Comparison of ENCODE assay signal across 8 mouse cellular contexts in genomic region chr13:68605689-68606126, GRCm38 (mm10). TPM values are rescaled to one million over a fixed set of nuclear protein-coding genes. Genes with fewer than 3 reads are reported as not detected.
A peak's percentile ranks its signal among the peaks of the same experiment; 100 is the strongest.
DNase-seq lines count a peak whose midpoint lies in the region; ATAC-seq and TF ChIP-seq lines count a peak whose summit lies in the region.

No protein-coding gene starts in this region.

- no peak overlapping the region for H3K27ac ChIP-seq in ES-E14 (ENCODE audit: insufficient read depth, low read depth, low read length, poor library complexity, severe bottlenecking)
- H3K27ac ChIP-seq in forebrain, embryonic 13.5 days, result no peak overlapping the region
- H3K27ac ChIP-seq in hindbrain, embryonic 14.5 days, result no peak overlapping the region
- no peak overlapping the region for H3K27ac ChIP-seq in liver, adult 2 months (replicated peaks; ENCODE audit: insufficient read depth, low read depth, low read length)
- H3K27ac ChIP-seq in midbrain, postnatal 0 days (ENCODE audit: low read depth, low read length), result no peak overlapping the region

- peak; percentile 77 for ATAC-seq in forebrain, embryonic 13.5 days
- peak; percentile 83 for ATAC-seq in hindbrain, embryonic 14.5 days (ENCODE audit: low FRiP score)
- peak; percentile 76 for ATAC-seq in midbrain, postnatal 0 days (ENCODE audit: low FRiP score)

- H3K36me3 ChIP-seq in ES-E14 (ENCODE audit: control insufficient read depth, insufficient read depth, low read length, poor library complexity, severe bottlenecking), result no peaks in the 10 kb centered on the region
- H3K36me3 ChIP-seq in forebrain, embryonic 13.5 days (ENCODE audit: poor library complexity, severe bottlenecking), result no peaks in the 10 kb centered on the region
- no peaks in the 10 kb centered on the region for H3K36me3 ChIP-seq in hindbrain, embryonic 14.5 days (replicated peaks; ENCODE audit: control insufficient read depth, insufficient read depth)
- H3K36me3 ChIP-seq in liver, adult 2 months (ENCODE audit: control insufficient read depth, insufficient read depth, low read length), result no peaks in the 10 kb centered on the region
- no peaks in the 10 kb centered on the region for H3K36me3 ChIP-seq in midbrain, postnatal 0 days (ENCODE audit: insufficient read depth, low read length)

- H3K27me3 ChIP-seq in forebrain, embryonic 13.5 days, result no peaks in the 10 kb centered on the region
- no peaks in the 10 kb centered on the region for H3K27me3 ChIP-seq in hindbrain, embryonic 14.5 days (ENCODE audit: control insufficient read depth, insufficient read depth, low read length)
- no peaks in the 10 kb centered on the region for H3K27me3 ChIP-seq in liver, adult 2 months (ENCODE audit: control insufficient read depth, insufficient read depth, low read length)
- no peaks in the 10 kb centered on the region for H3K27me3 ChIP-seq in midbrain, postnatal 0 days (ENCODE audit: insufficient read depth, low read length)

- peaks cover 0 to 4% of the 10 kb centered on the region in 2 experiments; a peak in 1 of 4 replicates for H3K4me1 ChIP-seq in ES-E14 (ENCODE audit: control insufficient read depth in 2 of 2, insufficient read depth in 2 of 2, low read length in 2 of 2, poor library complexity in 1 of 2)
- H3K4me1 ChIP-seq in forebrain, embryonic 13.5 days, result 0 out of 2 replicates have a peak, but pooled peaks cover 5% of the 10 kb centered on the region
- H3K4me1 ChIP-seq in hindbrain, embryonic 14.5 days (replicated peaks; ENCODE audit: control insufficient read depth, insufficient read depth, low read length), result no peaks in the 10 kb centered on the region
- no peaks in the 10 kb centered on the region; the same call in 1 of the 2 replicates for H3K4me1 ChIP-seq in liver, adult 2 months (ENCODE audit: control insufficient read depth, insufficient read depth, low read length)
- peaks cover 8% of the 10 kb centered on the region; the same call in 1 of the 2 replicates for H3K4me1 ChIP-seq in midbrain, postnatal 0 days (ENCODE audit: insufficient read depth, low read length)

- H3K4me3 ChIP-seq in ES-E14 (ENCODE audit: insufficient read depth in 1 of 2, low read depth in 1 of 2, low read length in 2 of 2, poor library complexity in 1 of 2, severe bottlenecking in 1 of 2), result peak overlapping the region; percentile 1 to 43; a peak in 2 of 4 replicates
- peak overlapping the region; percentile 21 for H3K4me3 ChIP-seq in forebrain, embryonic 13.5 days
- peak overlapping the region; percentile 24 for H3K4me3 ChIP-seq in hindbrain, embryonic 14.5 days (replicated peaks; ENCODE audit: low read length)
- H3K4me3 ChIP-seq in liver, adult 2 months (ENCODE audit: insufficient read depth, low read depth, low read length), result peak overlapping the region; percentile 45; the same call in 1 of the 2 replicates
- H3K4me3 ChIP-seq in midbrain, postnatal 0 days (ENCODE audit: low read depth, low read length), result peak overlapping the region; percentile 25

- in situ Hi-C loops in ES-E14 (cut with MboI; ENCODE audit: low sequenced_read_pairs in 2 of 2, unreplicated experiment in 2 of 2), result no loop called here

- no peak for TF ChIP-seq POLR2A in liver, adult 2 months (IDR thresholded peaks at IDR 0.05; ENCODE audit: extremely low read depth, insufficient read depth, low read length)

- no peak overlapping the region; the same call in 1 of the 2 replicates for H3K9ac ChIP-seq in ES-E14 (ENCODE audit: insufficient read depth, low read depth, low read length, poor library complexity, severe bottlenecking)
- H3K9ac ChIP-seq in forebrain, embryonic 13.5 days, result no peak overlapping the region
- H3K9ac ChIP-seq in hindbrain, embryonic 14.5 days, result peak overlapping the region; percentile 36; the same call in 1 of the 2 replicates
- H3K9ac ChIP-seq in liver, adult 2 months (ENCODE audit: low read depth, low read length), result peak overlapping the region; percentile 12
- peak overlapping the region; percentile 39; the same call in 1 of the 2 replicates for H3K9ac ChIP-seq in midbrain, postnatal 0 days (replicated peaks; ENCODE audit: low read length, poor library complexity, severe bottlenecking)

- H3K4me2 ChIP-seq in forebrain, embryonic 13.5 days, result peak overlapping the region; percentile 49
- peak overlapping the region; percentile 47 for H3K4me2 ChIP-seq in hindbrain, embryonic 14.5 days (replicated peaks)
- peak overlapping the region; percentile 45 for H3K4me2 ChIP-seq in midbrain, postnatal 0 days (ENCODE audit: low read depth, low read length, poor library complexity, severe bottlenecking)

- no peak for DNase-seq in ES-E14 (ENCODE audit: low read depth, low spot score)
- peak; percentile 33 for DNase-seq in adrenal gland, postnatal 25 days
- peak; percentile 36 for DNase-seq in hindbrain, embryonic 14.5 days (ENCODE audit: low spot score)
- DNase-seq in liver, adult 2 months (ENCODE audit: extremely low read depth, low read depth, low spot score), result peak; percentile 75
- DNase-seq in midbrain, postnatal 0 days (ENCODE audit: low spot score), result peak; percentile 56
- no peak for DNase-seq in thymus, postnatal 0 days (ENCODE audit: low spot score)
- no peak for DNase-seq in T-cell, adult 2 months (ENCODE audit: low spot score)

- H3K9me3 ChIP-seq in ES-E14 (ENCODE audit: control insufficient read depth, insufficient read depth, low read depth, low read length), result no peaks in the 10 kb centered on the region
- no peaks in the 10 kb centered on the region for H3K9me3 ChIP-seq in forebrain, embryonic 13.5 days (replicated peaks)
- H3K9me3 ChIP-seq in hindbrain, embryonic 14.5 days (ENCODE audit: control insufficient read depth, low read length), result no peaks in the 10 kb centered on the region
- no peaks in the 10 kb centered on the region for H3K9me3 ChIP-seq in midbrain, postnatal 0 days (ENCODE audit: low read length)

- WGBS in forebrain, embryonic 13.5 days, result 2% methylated on average over 11 of the region's 11 CpGs
- WGBS in hindbrain, embryonic 14.5 days, result 3% methylated on average over 9 of the region's 11 CpGs
- 4% methylated on average over 9 of the region's 11 CpGs for WGBS in liver, adult 2 months
- 12% methylated on average over 11 of the region's 11 CpGs for WGBS in midbrain, postnatal 0 days

- no peaks in the 10 kb centered on the region for H3K79me2 ChIP-seq in liver, adult 2 months (ENCODE audit: control insufficient read depth, insufficient read depth, low read length)

- TF ChIP-seq CTCF in liver, adult 2 months (IDR thresholded peaks at IDR 0.05; ENCODE audit: low read depth, low read length), result 0 out of 2 replicates have a peak, but pooled peaks have one; percentile 11
- peak; percentile 31 for TF ChIP-seq CTCF in midbrain, postnatal 0 days (IDR thresholded peaks at IDR 0.05)

TF ChIP-seq in ES-E14, 5 proteins besides CTCF, POLR2A, EP300 and RAD21:
- TF ChIP-seq HCFC1 (IDR thresholded peaks at IDR 0.05; ENCODE audit: borderline replicate concordance, insufficient read depth, low read length) (no peak), CHD2 (IDR thresholded peaks at IDR 0.05; ENCODE audit: low read depth, low read length) (no peak), MAFK (IDR thresholded peaks at IDR 0.05; ENCODE audit: insufficient read depth, low read depth, low read length) (no peak)

RNA-seq across cellular contexts. Expression of gene 1700001L19Rik, which starts 8.5 kb away (rescaled TPM):
- 0.27 and 0.48 TPM in 2 replicates for total RNA-seq in ES-E14 (2012; rRNA removed)
- 0.43 TPM in 1 of 2 replicates, not detected in the other for total RNA-seq in adrenal gland, postnatal 25 days (2021)
- 1.5 and 1.9 TPM in 2 replicates for polyA plus RNA-seq in forebrain, embryonic 13.5 days (2015; fragmentation: Nextera tagmentation; extraction: Ambion mirVana)
- polyA plus RNA-seq in hindbrain, embryonic 14.5 days (2014; fragmentation: Nextera tagmentation; extraction: Ambion mirVana), result 6.0 and 6.9 TPM in 2 replicates
- not detected in 2 replicates for total RNA-seq in liver, adult 2 months (2014; rRNA removed)
- polyA plus RNA-seq in liver, adult 2 months (2012; rRNA removed), result not detected in 2 replicates
- total RNA-seq in midbrain, postnatal 0 days (2014; rRNA removed), result 10.5 and 16.9 TPM in 2 replicates
- 27.6 and 29.6 TPM in 2 replicates for polyA plus RNA-seq in midbrain, postnatal 0 days (2015; fragmentation: Nextera tagmentation; extraction: Ambion mirVana)
- polyA plus RNA-seq in thymus, postnatal 0 days (2015; fragmentation: Nextera tagmentation; extraction: Ambion mirVana), result 0.10 TPM in 1 of 2 replicates, not detected in the other

RNA-seq across cellular contexts. Expression of gene Fastkd3, which starts 23.7 kb away (rescaled TPM):
- total RNA-seq in ES-E14 (2012; rRNA removed), result 14.0 and 18.7 TPM in 2 replicates
- total RNA-seq in adrenal gland, postnatal 25 days (2021), result 16.0 and 16.8 TPM in 2 replicates
- polyA plus RNA-seq in forebrain, embryonic 13.5 days (2015; fragmentation: Nextera tagmentation; extraction: Ambion mirVana), result 32.3 and 34.9 TPM in 2 replicates
- 24.0 and 24.6 TPM in 2 replicates for polyA plus RNA-seq in hindbrain, embryonic 14.5 days (2014; fragmentation: Nextera tagmentation; extraction: Ambion mirVana)
- total RNA-seq in liver, adult 2 months (2014; rRNA removed), result 3.2 and 3.9 TPM in 2 replicates
- polyA plus RNA-seq in liver, adult 2 months (2012; rRNA removed), result 7.1 and 7.4 TPM in 2 replicates
- 10.7 and 17.4 TPM in 2 replicates for total RNA-seq in midbrain, postnatal 0 days (2014; rRNA removed)
- polyA plus RNA-seq in midbrain, postnatal 0 days (2015; fragmentation: Nextera tagmentation; extraction: Ambion mirVana), result 18.5 and 20.1 TPM in 2 replicates
- 27.0 and 30.3 TPM in 2 replicates for polyA plus RNA-seq in thymus, postnatal 0 days (2015; fragmentation: Nextera tagmentation; extraction: Ambion mirVana)

RNA-seq across cellular contexts. Expression of gene Mtrr, which starts 23.8 kb away (rescaled TPM):
- 31.3 and 37.8 TPM in 2 replicates for total RNA-seq in ES-E14 (2012; rRNA removed)
- total RNA-seq in adrenal gland, postnatal 25 days (2021), result 17.4 and 23.8 TPM in 2 replicates
- 13.0 and 13.3 TPM in 2 replicates for polyA plus RNA-seq in forebrain, embryonic 13.5 days (2015; fragmentation: Nextera tagmentation; extraction: Ambion mirVana)
- 12.9 and 14.8 TPM in 2 replicates for polyA plus RNA-seq in hindbrain, embryonic 14.5 days (2014; fragmentation: Nextera tagmentation; extraction: Ambion mirVana)
- total RNA-seq in liver, adult 2 months (2014; rRNA removed), result 6.8 and 7.0 TPM in 2 replicates
- polyA plus RNA-seq in liver, adult 2 months (2012; rRNA removed), result 4.8 and 5.1 TPM in 2 replicates
- 10.6 and 12.5 TPM in 2 replicates for total RNA-seq in midbrain, postnatal 0 days (2014; rRNA removed)
- 6.8 and 8.2 TPM in 2 replicates for polyA plus RNA-seq in midbrain, postnatal 0 days (2015; fragmentation: Nextera tagmentation; extraction: Ambion mirVana)
- polyA plus RNA-seq in thymus, postnatal 0 days (2015; fragmentation: Nextera tagmentation; extraction: Ambion mirVana), result 15.1 and 16.7 TPM in 2 replicates

Comparison
In these comparisons a context has a peak if more than half of its experiments do, and no peak if none do; other contexts are left out.
1. DNase-seq: peak in adrenal gland, postnatal 25 days (single experiment), hindbrain, embryonic 14.5 days (single experiment), liver, adult 2 months (single experiment) and midbrain, postnatal 0 days (single experiment); none in ES-E14 (single experiment), thymus, postnatal 0 days (single experiment) and T-cell, adult 2 months (single experiment).
2. H3K9ac ChIP-seq: peak in hindbrain, embryonic 14.5 days (single experiment), liver, adult 2 months (single experiment) and midbrain, postnatal 0 days (single experiment); none in ES-E14 (single experiment) and forebrain, embryonic 13.5 days (single experiment).
3. Peak in every context shown above with its lines, with median percentiles within 50 percentile points of each other: H3K4me3 ChIP-seq, ATAC-seq and H3K4me2 ChIP-seq.